Mouse (Mus musculus): ENCODE results near the gene Pfdn5.

Gene Pfdn5

DNA sequence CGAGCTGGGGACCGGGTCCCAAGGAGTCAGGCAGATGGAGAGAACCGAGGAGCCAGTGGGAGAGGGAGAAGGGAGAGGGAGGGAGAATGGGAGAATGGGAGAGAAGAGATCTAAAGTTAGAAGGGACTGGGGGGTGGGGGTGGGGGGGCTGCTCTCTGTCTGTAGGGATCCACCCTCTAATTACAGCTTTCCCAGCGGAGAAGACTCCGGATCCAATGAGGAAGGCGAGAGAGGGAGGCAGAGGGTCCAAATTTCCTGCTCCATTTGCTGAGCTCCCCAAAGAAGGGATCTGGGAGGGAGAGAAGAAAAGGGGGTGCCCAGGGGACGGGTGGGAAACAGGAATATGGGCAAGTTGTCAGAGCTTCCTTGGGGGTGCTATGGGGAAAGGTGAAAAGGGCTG, 40.3 kb downstream of the Pfdn5 start:
- in situ Hi-C loops (cut with MboI; ENCODE audit: unreplicated experiment in 2 of 2): no loop called here

DNA sequence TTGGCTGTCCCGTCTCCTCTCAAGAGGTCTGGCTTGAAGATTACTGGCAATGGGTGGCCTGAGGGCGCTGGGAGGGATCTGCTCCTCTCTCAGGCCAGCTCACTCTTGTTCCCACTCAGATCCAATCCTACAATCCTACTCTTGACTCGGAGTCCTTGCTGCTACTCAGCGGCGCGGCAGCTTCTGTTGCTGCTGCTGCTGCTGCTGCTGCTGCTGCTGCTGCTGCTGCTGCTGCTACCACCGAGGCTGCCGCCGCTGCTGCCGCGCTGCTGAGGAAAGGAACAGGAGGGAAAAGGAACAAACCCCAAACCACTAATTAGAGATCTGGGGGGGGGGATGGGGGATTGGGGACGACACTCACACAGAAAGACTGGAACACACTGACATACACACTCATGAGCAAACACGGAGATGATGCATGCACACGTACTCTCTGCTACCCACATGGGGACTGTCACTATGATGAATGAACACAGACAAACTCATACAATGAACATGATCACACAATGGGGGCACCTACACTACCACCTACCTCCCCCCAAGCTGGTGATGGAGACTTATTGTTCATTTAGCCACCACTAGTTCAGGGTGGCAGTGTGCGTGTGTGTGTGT, 40.9 kb downstream of the Pfdn5 start, which contains the start of gene Sp7:
Sp7 (minus strand) TSS at position 450 of the 612 bp plus-strand sequence.
- in situ Hi-C loops (cut with MboI; ENCODE audit: unreplicated experiment in 2 of 2): no loop called here

DNA sequence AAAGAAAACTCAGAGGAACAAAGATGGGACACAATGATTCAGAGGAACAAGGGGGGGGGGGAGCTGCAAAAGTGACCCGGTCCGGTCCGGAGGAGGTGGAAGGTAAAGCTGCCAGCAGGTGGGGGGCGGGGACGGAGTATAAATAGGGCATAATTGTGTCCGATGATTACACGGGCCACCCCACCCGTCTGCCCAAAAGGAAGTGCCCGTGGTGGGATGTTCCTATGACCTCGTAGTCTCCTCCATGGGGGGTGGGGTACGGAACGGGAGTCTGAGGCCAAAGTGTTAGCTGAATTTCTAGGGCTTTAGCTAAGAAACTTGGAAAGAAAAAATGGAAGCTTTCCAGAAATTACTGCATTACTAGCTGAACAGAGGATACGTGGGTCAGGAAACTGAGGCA, 44.1 kb downstream of the Pfdn5 start:
- in situ Hi-C loops (cut with MboI; ENCODE audit: unreplicated experiment in 2 of 2): no loop called here

DNA sequence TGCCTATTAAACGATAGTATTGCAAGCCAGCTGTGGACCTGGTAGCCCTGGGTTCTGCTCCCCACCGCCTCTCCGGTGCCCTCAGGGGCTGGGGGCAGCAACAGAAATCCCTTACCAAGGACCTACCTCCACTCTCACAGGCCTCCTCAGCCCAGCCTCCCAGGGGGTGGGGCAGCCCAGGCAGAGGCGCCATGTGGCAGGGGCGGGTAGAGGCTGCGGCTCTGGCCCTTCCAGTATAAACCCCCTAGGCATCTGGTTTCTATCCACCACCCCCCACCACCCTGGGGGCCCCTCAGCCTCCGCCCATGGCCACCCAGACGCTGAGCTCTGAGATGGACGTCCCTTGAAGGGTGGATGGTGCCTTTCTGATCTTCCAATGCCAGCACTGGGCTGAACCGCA, 44.8 kb downstream of the Pfdn5 start:
- in situ Hi-C loops (cut with MboI; ENCODE audit: unreplicated experiment in 2 of 2): no loop called here

DNA sequence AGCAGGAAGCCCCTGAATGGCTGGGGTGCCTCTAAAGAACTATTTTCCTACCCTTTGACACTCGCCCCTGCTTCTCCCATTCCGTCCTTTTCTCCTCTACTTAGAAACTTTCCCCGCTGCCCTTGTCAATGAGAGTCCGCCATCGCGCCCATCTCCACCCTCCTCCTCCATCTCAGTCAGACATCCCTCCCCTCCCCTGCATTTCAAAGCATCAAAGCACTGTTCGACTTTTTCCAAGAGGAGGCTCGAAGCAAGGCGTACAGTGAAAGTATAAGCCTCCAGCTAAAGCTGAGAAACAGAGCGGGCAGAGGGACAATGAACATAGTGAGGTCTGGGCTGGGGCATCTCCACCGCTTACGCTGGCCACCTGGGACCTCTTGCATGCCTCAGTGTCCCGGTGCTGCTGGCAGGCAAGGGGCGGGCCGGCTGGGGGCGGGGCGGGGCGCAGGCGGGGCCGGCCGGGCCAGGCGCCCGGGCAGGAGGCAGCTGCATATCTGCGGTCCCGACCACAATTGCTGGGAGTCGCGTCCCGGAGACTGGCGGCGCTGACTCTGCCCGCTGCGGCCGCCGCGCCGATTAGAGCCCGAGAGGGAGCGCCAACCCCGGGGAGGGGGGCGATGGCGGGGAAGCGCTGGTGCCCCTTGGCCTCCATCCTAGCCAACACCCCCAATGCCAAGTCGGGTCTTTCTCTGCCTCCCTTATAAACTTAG, 50.7 kb downstream of the Pfdn5 start:
- in situ Hi-C loops (cut with MboI; ENCODE audit: unreplicated experiment in 2 of 2): loop anchor here (5.0 kb wide), 2 partner anchors 34 to 89 kb away; no protein-coding TSS in a partner anchor

DNA sequence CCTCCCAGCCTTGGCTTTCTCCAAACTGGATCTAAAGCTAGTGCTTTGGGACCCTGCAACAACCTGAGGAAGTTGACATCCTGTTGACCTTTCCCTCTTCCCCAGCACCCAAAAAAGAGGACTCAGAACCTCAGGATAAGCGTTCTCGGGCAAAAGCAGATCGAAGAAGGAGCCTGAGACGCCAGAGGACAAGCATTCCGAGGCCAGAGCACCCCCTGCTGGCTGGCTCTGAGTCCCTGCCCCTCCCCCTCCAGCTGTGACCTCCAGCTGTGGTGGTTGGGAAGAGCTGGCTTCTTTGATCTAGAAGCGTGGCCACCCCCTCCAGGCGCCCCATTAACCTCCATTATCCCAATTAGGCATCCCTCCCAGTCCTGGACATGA, 51.2 kb downstream of the Pfdn5 start:
- in situ Hi-C loops (cut with MboI; ENCODE audit: unreplicated experiment in 2 of 2): loop anchor here (5.0 kb wide), 2 partner anchors 35 to 90 kb away; no protein-coding TSS in a partner anchor

DNA sequence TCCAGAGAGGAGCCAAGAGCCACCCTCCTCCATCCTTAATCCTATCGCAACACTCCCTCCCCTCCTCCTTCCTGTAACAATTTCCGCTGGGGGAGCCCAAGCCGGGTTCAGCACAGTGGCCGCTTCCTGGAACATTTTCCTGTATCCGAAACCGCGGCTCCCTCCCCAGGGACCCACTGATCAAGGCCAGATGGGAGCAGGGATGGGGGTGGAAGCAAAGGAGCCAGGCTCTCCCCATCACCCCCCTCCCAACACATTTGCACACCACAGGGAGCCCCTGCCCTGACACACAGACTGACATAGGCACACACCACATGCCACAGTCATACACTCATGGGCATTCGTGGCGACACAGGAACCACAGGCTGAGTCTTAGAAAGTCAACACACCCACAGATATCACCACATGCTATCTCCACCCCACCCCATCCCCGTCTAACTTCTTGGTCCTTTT, 51.9 kb downstream of the Pfdn5 start:
- in situ Hi-C loops (cut with MboI; ENCODE audit: unreplicated experiment in 2 of 2): loop anchor here (5.0 kb wide), 2 partner anchors 36 to 91 kb away; no protein-coding TSS in a partner anchor
